Mouse (Mus musculus): Measurements from ENCODE around the gene Psmf1. TPM values are rescaled to one million over a fixed set of nuclear protein-coding genes. Genes with fewer than 3 reads are reported as not detected.

Psmf1 gene
- total and polyA plus RNA-seq, 3 experiments, result 60.2 to 112 TPM; not detected in 1

DNA sequence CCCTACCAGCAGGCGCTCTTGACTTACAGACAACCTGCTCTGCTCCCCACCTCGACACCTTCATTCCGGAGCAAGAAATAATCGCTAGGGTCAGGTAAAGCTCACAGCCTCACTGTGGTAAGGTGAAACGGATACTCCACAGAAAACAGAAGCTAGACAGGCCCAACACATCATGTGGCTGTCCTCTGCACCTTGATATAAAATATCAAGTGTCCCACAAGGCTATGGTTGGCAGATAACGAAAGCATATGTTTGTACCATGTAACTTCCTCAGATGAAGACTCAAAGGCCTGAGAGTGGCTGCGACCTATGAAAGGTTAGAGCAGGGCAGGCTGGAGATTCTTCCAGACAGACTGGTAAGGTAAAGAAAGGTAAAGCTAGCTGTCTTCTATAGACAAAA, 4.5 kb downstream of the Psmf1 start:
- Histone ChIP-seq H3K4me1 (ENCODE audit: control insufficient read depth in 1 of 2, insufficient read depth in 2 of 2, low read length in 2 of 2) (peaks cover 30 to 39% of the 10 kb centered on the region in 2 experiments), H3K36me3 (ENCODE audit: control insufficient read depth in 1 of 2, insufficient read depth in 2 of 2, low read length in 2 of 2) (peaks cover 9 to 57% of the 10 kb centered on the region in 2 experiments), H3K27me3 (ENCODE audit: control insufficient read depth in 1 of 2, insufficient read depth in 2 of 2, low read length in 2 of 2) (no peaks in the 10 kb centered on the region), H3K79me2 (ENCODE audit: control insufficient read depth, insufficient read depth, low read length, poor library complexity) (peaks cover 48% of the 10 kb centered on the region), H3K9ac (ENCODE audit: control insufficient read depth, low read depth, low read length, poor library complexity, severe bottlenecking) (peak overlapping the region; percentile 91), H3K27ac (ENCODE audit: control insufficient read depth, low read depth, low read length) (peak overlapping the region; percentile 81), H3K9me3 (replicated peaks; ENCODE audit: insufficient read depth, low read length) (no peaks in the 10 kb centered on the region), H3K4me3 (ENCODE audit: control insufficient read depth in 1 of 2, insufficient read depth in 1 of 2, low read depth in 2 of 2, low read length in 2 of 2) (peak overlapping the region; percentile 77 to 93)
- peak; percentile 72 for DNase-seq (ENCODE audit: low read depth, low spot score)
- TF ChIP-seq CTCF (IDR thresholded peaks at IDR 0.05 in 2 of 3, conservative IDR thresholded peaks at IDR 0.05 in 1 of 3; ENCODE audit: control insufficient read depth in 1 of 3, insufficient read depth in 1 of 3, low read depth in 2 of 3, low read length in 3 of 3, poor library complexity in 1 of 3, severe bottlenecking in 1 of 3) (no peak), ZC3H11A (IDR thresholded peaks at IDR 0.05; ENCODE audit: low read depth, low read length) (no peak), TCF12 (IDR thresholded peaks at IDR 0.05; ENCODE audit: low read depth, low read length) (peak; percentile 91), POLR2A (IDR thresholded peaks at IDR 0.05; ENCODE audit: control insufficient read depth in 1 of 2, insufficient read depth in 1 of 2, low read depth in 1 of 2, low read length in 2 of 2, poor library complexity in 1 of 2) (no peak; a peak in 1 of 4 replicates), TBP (IDR thresholded peaks at IDR 0.05; ENCODE audit: low read depth, low read length) (0 out of 2 replicates have a peak, but pooled peaks have one; percentile 32), E2F4 (IDR thresholded peaks at IDR 0.05; ENCODE audit: borderline replicate concordance, low read depth, low read length) (no peak), SIN3A (IDR thresholded peaks at IDR 0.05; ENCODE audit: low read length) (peak; percentile 88), GATA1 (IDR thresholded peaks at IDR 0.05; ENCODE audit: low read depth, low read length) (peak; percentile 86), KAT2A (conservative IDR thresholded peaks at IDR 0.05; ENCODE audit: low read depth, low read length) (no peak), BHLHE40 (IDR thresholded peaks at IDR 0.05; ENCODE audit: borderline replicate concordance, low read depth, low read length) (no peak), ZMIZ1 (IDR thresholded peaks at IDR 0.05; ENCODE audit: low read depth, low read length) (no peak), USF2 (IDR thresholded peaks at IDR 0.05; ENCODE audit: borderline replicate concordance in 1 of 2, insufficient read depth in 1 of 2, low read depth in 1 of 2, low read length in 2 of 2) (no peak), ELF1 (IDR thresholded peaks at IDR 0.05; ENCODE audit: low read depth, low read length) (no peak), CHD2 (IDR thresholded peaks at IDR 0.05; ENCODE audit: low read length) (no peak), GABPA (IDR thresholded peaks at IDR 0.05; ENCODE audit: low read depth, low read length) (no peak), TAL1 (IDR thresholded peaks at IDR 0.05; ENCODE audit: low read length) (peak; percentile 65), RCOR1 (IDR thresholded peaks at IDR 0.05; ENCODE audit: low read depth, low read length) (0 out of 2 replicates have a peak, but pooled peaks have one; percentile 35), MEF2A (IDR thresholded peaks at IDR 0.05; ENCODE audit: extremely low read depth, insufficient replicate concordance, low read depth, low read length, poor library complexity, severe bottlenecking) (no peak), JUND (IDR thresholded peaks at IDR 0.05; ENCODE audit: low read depth, low read length) (no peak), MAZ (IDR thresholded peaks at IDR 0.05; ENCODE audit: low read depth, low read length) (0 out of 2 replicates have a peak, but pooled peaks have one; percentile 16), POLR2AphosphoS2 (IDR thresholded peaks at IDR 0.05; ENCODE audit: low read length) (no peak), ZNF384 (IDR thresholded peaks at IDR 0.05; ENCODE audit: low read depth, low read length) (no peak), MAX (IDR thresholded peaks at IDR 0.05; ENCODE audit: low read length) (no peak; the same call in 1 of the 2 replicates), CHD1 (IDR thresholded peaks at IDR 0.05; ENCODE audit: low read depth, low read length) (no peak; the same call in 1 of the 2 replicates), MAFK (IDR thresholded peaks at IDR 0.05; ENCODE audit: borderline replicate concordance, low read depth, low read length) (no peak), ZKSCAN1 (IDR thresholded peaks at IDR 0.05; ENCODE audit: low read depth, low read length) (no peak), MXI1 (IDR thresholded peaks at IDR 0.05; ENCODE audit: low read depth, low read length) (peak; percentile 80), USF1 (IDR thresholded peaks at IDR 0.05; ENCODE audit: low read depth, low read length) (peak; percentile 59; the same call in 1 of the 2 replicates), SMC3 (IDR thresholded peaks at IDR 0.05; ENCODE audit: low read depth, low read length) (no peak), EP300 (IDR thresholded peaks at IDR 0.05; ENCODE audit: low read depth in 1 of 2, low read length in 2 of 2) (peak; percentile 82 to 92), HCFC1 (IDR thresholded peaks at IDR 0.05; ENCODE audit: low read depth, low read length) (peak; percentile 46; the same call in 1 of the 2 replicates), UBTF (IDR thresholded peaks at IDR 0.05; ENCODE audit: borderline replicate concordance, insufficient read depth, low read depth, low read length) (no peak), NELFE (IDR thresholded peaks at IDR 0.05; ENCODE audit: low read depth, low read length) (no peak), MYC (IDR thresholded peaks at IDR 0.05; ENCODE audit: low read depth, low read length) (peak; percentile 61; the same call in 1 of the 2 replicates), RAD21 (IDR thresholded peaks at IDR 0.05; ENCODE audit: low read depth, low read length) (no peak), NRF1 (IDR thresholded peaks at IDR 0.05; ENCODE audit: insufficient read depth, low read depth, low read length, poor library complexity, severe bottlenecking) (no peak), MYB (IDR thresholded peaks at IDR 0.05; ENCODE audit: low read depth, low read length) (no peak), ETS1 (IDR thresholded peaks at IDR 0.05; ENCODE audit: low read depth, low read length) (peak; percentile 94)

All from MEL (cell line).